Mouse (Mus musculus) intestine, embryonic 16.5 days (tissue): ENCODE results near the gene Coasy. TPM values are rescaled to one million over a fixed set of nuclear protein-coding genes. Genes with fewer than 3 reads are reported as not detected.
A peak's percentile ranks its signal among the peaks of the same experiment; 100 is the strongest.

Experiments
- ATAC-seq: fragments of 200-750 bp; cut with Nextera tagmentation; 2 replicates; pipeline ENCODE4 v1.8.0; 2017; ENCODE audit warnings: moderate TSS enrichment, moderate library complexity
- H3K27ac ChIP-seq: fragments of 300-500 bp; sonication (generic); 2 replicates; pipeline ENCODE4 v1.5.1; 2014; ENCODE audit warnings: mild to moderate bottlenecking, low read length
- H3K27me3 ChIP-seq: fragments of 300-500 bp; sonication (generic); replicated peaks from 2 replicates; pipeline ENCODE4 v1.6.1; 2014; ENCODE audit warnings: low read length, control low read depth, mixed read lengths; ENCODE audit not compliant: control insufficient read depth, insufficient read depth
- H3K36me3 ChIP-seq: fragments of 300-500 bp; sonication (generic); 2 replicates; pipeline ENCODE4 v1.6.1; 2014; ENCODE audit warnings: low read length, control low read depth; ENCODE audit not compliant: control insufficient read depth, insufficient read depth
- H3K4me1 ChIP-seq: fragments of 300-500 bp; sonication (generic); 2 replicates; pipeline ENCODE4 v1.6.1; 2014; ENCODE audit warnings: low read length, control low read depth, mixed read lengths; ENCODE audit not compliant: control insufficient read depth, insufficient read depth
- H3K4me2 ChIP-seq: fragments of 300-500 bp; sonication (generic); 2 replicates; pipeline ENCODE4 v1.6.1; 2014; ENCODE audit warnings: low read depth, low read length, control low read depth
- H3K4me3 ChIP-seq: fragments of 300-500 bp; sonication (generic); 2 replicates; pipeline ENCODE4 v1.5.1; 2014; ENCODE audit warnings: mild to moderate bottlenecking, low read length
- H3K9ac ChIP-seq: fragments of 300-500 bp; sonication (generic); 2 replicates; pipeline ENCODE4 v1.6.1; 2014; ENCODE audit warnings: low read depth, low read length
- H3K9me3 ChIP-seq: fragments of 300-500 bp; sonication (generic); 2 replicates; pipeline ENCODE4 v1.6.1; 2016; ENCODE audit warnings: low read length, control low read depth; ENCODE audit not compliant: control insufficient read depth
- WGBS: fragments of 180-500 bp; shearing (Covaris S2); extraction: QIAGEN DNeasy Blood & Tissue Kit; methylation state at CpG from one replicate; pipeline ENCODE4 v1.1.7; 2014; 5-methylcytosine and 5-hydroxymethylcytosine counted together
- polyA plus RNA-seq: library from polyadenylated mRNA; unstranded; fragments of >200 nt; fragmentation: Nextera tagmentation; extraction: Ambion mirVana; gene quantifications from 2 replicates; pipeline ENCODE4 v1.2.1, GENCODE M21; 2015

Coasy gene
- polyA plus RNA-seq, 1 experiment from 2014 or later = 47.1 TPM

- Histone ChIP-seq H3K27ac (peak overlapping the region; percentile 89), H3K9ac (peak overlapping the region; percentile 54), H3K36me3 (no peaks in the 10 kb centered on the region), H3K4me2 (no peak overlapping the region), H3K27me3 (no peaks in the 10 kb centered on the region), H3K4me1 (peaks cover 88% of the 10 kb centered on the region), H3K4me3 (no peak overlapping the region), H3K9me3 (no peaks in the 10 kb centered on the region)
- no peak for ATAC-seq
- WGBS = 43% methylated on average over 8 of the region's 8 CpGs
Observed at GRCm38 (mm10) chr11:101060126-101060525, 22.2 kb upstream of the Coasy start.

GRCm38 (mm10) chr11:101061049-101061448 lies 21.3 kb upstream of the Coasy start:
- Histone ChIP-seq H3K27ac (peak overlapping the region; percentile 89), H3K4me3 (no peak overlapping the region), H3K9ac (no peak overlapping the region), H3K9me3 (no peaks in the 10 kb centered on the region), H3K4me2 (no peak overlapping the region), H3K36me3 (no peaks in the 10 kb centered on the region), H3K27me3 (no peaks in the 10 kb centered on the region), H3K4me1 (peaks cover 80% of the 10 kb centered on the region)
- no peak for ATAC-seq
- WGBS = 78% methylated on average over 5 of the region's 5 CpGs

- Histone ChIP-seq H3K4me3 (no peak overlapping the region), H3K27me3 (no peaks in the 10 kb centered on the region)
- WGBS = 74% methylated on average over 12 of the region's 12 CpGs
Observed at GRCm38 (mm10) chr11:101062165-101062884, 20.0 kb upstream of the Coasy start.

GRCm38 (mm10) chr11:101062971-101063675 lies 19.2 kb upstream of the Coasy start:
- H3K27ac ChIP-seq = peak overlapping the region; percentile 99
- WGBS = 57% methylated on average over 14 of the region's 14 CpGs
- no peak overlapping the region for H3K4me3 ChIP-seq
- no peaks in the 10 kb centered on the region for H3K36me3 ChIP-seq
- H3K4me2 ChIP-seq = 0 out of 2 replicates have a peak overlapping the region, but pooled peaks have one; percentile 0
- peak overlapping the region; percentile 61 for H3K9ac ChIP-seq
- H3K9me3 ChIP-seq = no peaks in the 10 kb centered on the region
- peaks cover 69% of the 10 kb centered on the region for H3K4me1 ChIP-seq
- ATAC-seq = peak; percentile 49; the same call in 1 of the 2 replicates
- H3K27me3 ChIP-seq = no peaks in the 10 kb centered on the region

More at GRCm38 (mm10) chr11:101062165-101062884, 20.0 kb upstream of the Coasy start:
- ATAC-seq = no peak
- Histone ChIP-seq H3K4me2 (no peak overlapping the region), H3K27ac (peak overlapping the region; percentile 99), H3K4me1 (peaks cover 75% of the 10 kb centered on the region), H3K9ac (peak overlapping the region; percentile 61; the same call in 1 of the 2 replicates), H3K9me3 (no peaks in the 10 kb centered on the region), H3K36me3 (no peaks in the 10 kb centered on the region)

- H3K9ac ChIP-seq = peak overlapping the region; percentile 61
- H3K36me3 ChIP-seq = no peaks in the 10 kb centered on the region
- peak overlapping the region; percentile 99 for H3K27ac ChIP-seq
- peak; percentile 81 for ATAC-seq
- WGBS = 17% methylated on average over 12 of the region's 12 CpGs
- H3K4me3 ChIP-seq = no peak overlapping the region
- peak overlapping the region; percentile 29; the same call in 1 of the 2 replicates for H3K4me2 ChIP-seq
- no peaks in the 10 kb centered on the region for H3K27me3 ChIP-seq
- peaks cover 62% of the 10 kb centered on the region for H3K4me1 ChIP-seq
- H3K9me3 ChIP-seq = no peaks in the 10 kb centered on the region
Observed at GRCm38 (mm10) chr11:101063676-101064327, 18.6 kb upstream of the Coasy start.

GRCm38 (mm10) chr11:101064462-101064861 lies 17.9 kb upstream of the Coasy start:
- Histone ChIP-seq H3K4me1 (peaks cover 56% of the 10 kb centered on the region), H3K27me3 (no peaks in the 10 kb centered on the region), H3K36me3 (no peaks in the 10 kb centered on the region), H3K4me3 (no peak overlapping the region), H3K9ac (no peak overlapping the region), H3K4me2 (no peak overlapping the region), H3K9me3 (no peaks in the 10 kb centered on the region), H3K27ac (peak overlapping the region; percentile 99)
- WGBS = 67% methylated on average over 4 of the region's 4 CpGs
- no peak for ATAC-seq

GRCm38 (mm10) chr11:101065002-101065401 lies 17.4 kb upstream of the Coasy start:
- Histone ChIP-seq H3K4me1 (peaks cover 51% of the 10 kb centered on the region), H3K9ac (no peak overlapping the region), H3K4me3 (no peak overlapping the region), H3K27ac (peak overlapping the region; percentile 99; the same call in 1 of the 2 replicates), H3K36me3 (no peaks in the 10 kb centered on the region), H3K27me3 (no peaks in the 10 kb centered on the region), H3K9me3 (no peaks in the 10 kb centered on the region), H3K4me2 (no peak overlapping the region)
- WGBS = 90% methylated on average over 9 of the region's 9 CpGs
- ATAC-seq = no peak

GRCm38 (mm10) chr11:101066549-101067412 lies 15.6 kb upstream of the Coasy start:
- Histone ChIP-seq H3K36me3 (no peaks in the 10 kb centered on the region), H3K4me2 (peak overlapping the region; percentile 50), H3K9me3 (no peaks in the 10 kb centered on the region), H3K4me3 (peak overlapping the region; percentile 35), H3K4me1 (peaks cover 40% of the 10 kb centered on the region), H3K27ac (peak overlapping the region; percentile 34; the same call in 1 of the 2 replicates), H3K27me3 (no peaks in the 10 kb centered on the region), H3K9ac (peak overlapping the region; percentile 44)
- ATAC-seq = peak; percentile 9; the same call in 1 of the 2 replicates
- WGBS = 17% methylated on average over 18 of the region's 18 CpGs
